In genomic region chr1:62728926-62729325, GRCm38 (mm10) we compare ENCODE assay signal across 15 mouse cellular contexts. TPM values are rescaled to one million over a fixed set of nuclear protein-coding genes. Genes with fewer than 3 reads are reported as not detected.
A peak's percentile ranks its signal among the peaks of the same experiment; 100 is the strongest.
DNase-seq lines count a peak whose midpoint lies in the region; ATAC-seq and TF ChIP-seq lines count a peak whose summit lies in the region.
"Had no signal": no experiment of that assay in that cellular context is flagged by ENCODE, and none has a peak within 500 bp of the region (broad histone marks: within the 10 kb centered on the region; RNA-seq: fewer than 3 reads in every experiment).

No protein-coding gene starts in this region.

- no peak for DNase-seq in lung, postnatal 36 days
- DNase-seq in embryonic facial prominence, embryonic 10.5 days (ENCODE audit: low spot score), result no peak
- DNase-seq in urinary bladder, postnatal 36 days (ENCODE audit: low spot score in 2 of 2), result no peak
- DNase-seq: cerebellum, adult 2 months; heart, postnatal 14 days; kidney, adult 8-10 months; lung, postnatal 14 days; thymus, postnatal 25 days had no signal

- H3K4me2 ChIP-seq in hindbrain, embryonic 13.5 days, result no peak overlapping the region
- H3K4me2 ChIP-seq in hindbrain, embryonic 16.5 days (ENCODE audit: low read length), result no peak overlapping the region
- no peak overlapping the region for H3K4me2 ChIP-seq in lung, embryonic 15.5 days
- 0 out of 2 replicates have a peak overlapping the region, but pooled peaks have one; percentile 9 for H3K4me2 ChIP-seq in intestine, postnatal 0 days (replicated peaks; ENCODE audit: low read depth)
- H3K4me2 ChIP-seq: forebrain, embryonic 12.5 days; limb, embryonic 13.5 days; midbrain, embryonic 13.5 days had no signal

- H3K9me3 ChIP-seq in hindbrain, embryonic 13.5 days, result no peaks in the 10 kb centered on the region
- no peaks in the 10 kb centered on the region for H3K9me3 ChIP-seq in hindbrain, embryonic 16.5 days (ENCODE audit: control insufficient read depth, low read length)
- H3K9me3 ChIP-seq in lung, embryonic 15.5 days, result no peaks in the 10 kb centered on the region
- H3K9me3 ChIP-seq in embryonic facial prominence, embryonic 10.5 days, result no peaks in the 10 kb centered on the region
- no peaks in the 10 kb centered on the region for H3K9me3 ChIP-seq in intestine, postnatal 0 days (ENCODE audit: control insufficient read depth)
- H3K9me3 ChIP-seq: forebrain, embryonic 12.5 days; limb, embryonic 13.5 days; midbrain, embryonic 13.5 days had no signal

- 0 out of 2 replicates have a peak, but pooled peaks cover 2% of the 10 kb centered on the region for H3K27me3 ChIP-seq in hindbrain, embryonic 13.5 days
- no peaks in the 10 kb centered on the region for H3K27me3 ChIP-seq in hindbrain, embryonic 16.5 days (replicated peaks; ENCODE audit: control insufficient read depth, insufficient read depth, low read length)
- no peaks in the 10 kb centered on the region for H3K27me3 ChIP-seq in lung, embryonic 15.5 days
- no peaks in the 10 kb centered on the region for H3K27me3 ChIP-seq in embryonic facial prominence, embryonic 10.5 days (replicated peaks; ENCODE audit: low read depth, poor library complexity, severe bottlenecking)
- H3K27me3 ChIP-seq in intestine, postnatal 0 days (replicated peaks; ENCODE audit: control insufficient read depth, insufficient read depth, low read length), result no peaks in the 10 kb centered on the region
- H3K27me3 ChIP-seq: forebrain, embryonic 12.5 days; limb, embryonic 13.5 days had no signal

- peak overlapping the region; percentile 40; the same call in 1 of the 2 replicates for H3K27ac ChIP-seq in hindbrain, embryonic 13.5 days
- no peak overlapping the region for H3K27ac ChIP-seq in hindbrain, embryonic 16.5 days (ENCODE audit: low read depth, low read length)
- H3K27ac ChIP-seq in lung, embryonic 15.5 days, result 0 out of 2 replicates have a peak overlapping the region, but pooled peaks have one; percentile 62
- H3K27ac ChIP-seq in embryonic facial prominence, embryonic 10.5 days (replicated peaks), result peak overlapping the region; percentile 19; the same call in 1 of the 2 replicates
- 0 out of 2 replicates have a peak overlapping the region, but pooled peaks have one; percentile 21 for H3K27ac ChIP-seq in intestine, postnatal 0 days (ENCODE audit: low read depth, low read length)
- H3K27ac ChIP-seq: forebrain, embryonic 12.5 days; limb, embryonic 13.5 days; midbrain, embryonic 13.5 days had no signal

- 74% methylated on average over 9 of the region's 9 CpGs for WGBS in hindbrain, embryonic 13.5 days
- WGBS in hindbrain, embryonic 16.5 days, result 69% methylated on average over 9 of the region's 9 CpGs
- WGBS in lung, embryonic 15.5 days, result 82% methylated on average over 9 of the region's 9 CpGs
- WGBS in embryonic facial prominence, embryonic 10.5 days, result 75% methylated on average over 9 of the region's 9 CpGs
- 80% methylated on average over 9 of the region's 9 CpGs for WGBS in intestine, postnatal 0 days

- TF ChIP-seq CTCF in intestine, postnatal 0 days (IDR thresholded peaks at IDR 0.05; ENCODE audit: low read depth), result no peak

- H3K9ac ChIP-seq in hindbrain, embryonic 13.5 days, result 0 out of 2 replicates have a peak overlapping the region, but pooled peaks have one; percentile 29
- no peak overlapping the region for H3K9ac ChIP-seq in hindbrain, embryonic 16.5 days (ENCODE audit: low read depth, low read length)
- no peak overlapping the region for H3K9ac ChIP-seq in lung, embryonic 15.5 days
- H3K9ac ChIP-seq in intestine, postnatal 0 days (ENCODE audit: low read depth, low read length), result no peak overlapping the region
- H3K9ac ChIP-seq: forebrain, embryonic 12.5 days; limb, embryonic 13.5 days; midbrain, embryonic 13.5 days had no signal

- peaks cover 7% of the 10 kb centered on the region for H3K36me3 ChIP-seq in hindbrain, embryonic 13.5 days
- no peaks in the 10 kb centered on the region for H3K36me3 ChIP-seq in hindbrain, embryonic 16.5 days (ENCODE audit: control insufficient read depth, insufficient read depth, low read length)
- H3K36me3 ChIP-seq in lung, embryonic 15.5 days, result no peaks in the 10 kb centered on the region
- H3K36me3 ChIP-seq in embryonic facial prominence, embryonic 10.5 days (replicated peaks), result peaks cover 10% of the 10 kb centered on the region; the same call in 1 of the 2 replicates
- H3K36me3 ChIP-seq in intestine, postnatal 0 days (ENCODE audit: control insufficient read depth, insufficient read depth), result 0 out of 2 replicates have a peak, but pooled peaks cover 4% of the 10 kb centered on the region
- H3K36me3 ChIP-seq: forebrain, embryonic 12.5 days had no signal

- no peak for ATAC-seq in hindbrain, embryonic 13.5 days (ENCODE audit: low FRiP score)
- ATAC-seq in hindbrain, embryonic 16.5 days, result no peak
- ATAC-seq in lung, embryonic 15.5 days (ENCODE audit: borderline replicate concordance, extremely low read depth, low FRiP score, low TSS enrichment), result no peak
- ATAC-seq in intestine, postnatal 0 days, result no peak
- ATAC-seq: midbrain, embryonic 13.5 days had no signal

- H3K4me3 ChIP-seq in hindbrain, embryonic 13.5 days, result no peak overlapping the region
- no peak overlapping the region for H3K4me3 ChIP-seq in hindbrain, embryonic 16.5 days (ENCODE audit: low read length)
- no peak overlapping the region for H3K4me3 ChIP-seq in lung, embryonic 15.5 days
- no peak overlapping the region for H3K4me3 ChIP-seq in embryonic facial prominence, embryonic 10.5 days
- no peak overlapping the region for H3K4me3 ChIP-seq in intestine, postnatal 0 days (ENCODE audit: low read depth, low read length)
- H3K4me3 ChIP-seq: forebrain, embryonic 12.5 days; limb, embryonic 13.5 days; midbrain, embryonic 13.5 days had no signal

- peaks cover 39% of the 10 kb centered on the region for H3K4me1 ChIP-seq in hindbrain, embryonic 13.5 days (replicated peaks)
- peaks cover 4% of the 10 kb centered on the region; the same call in 1 of the 2 replicates for H3K4me1 ChIP-seq in hindbrain, embryonic 16.5 days (ENCODE audit: control insufficient read depth, insufficient read depth, low read depth, low read length)
- peaks cover 38% of the 10 kb centered on the region for H3K4me1 ChIP-seq in lung, embryonic 15.5 days
- peaks cover 53% of the 10 kb centered on the region for H3K4me1 ChIP-seq in embryonic facial prominence, embryonic 10.5 days
- no peaks in the 10 kb centered on the region for H3K4me1 ChIP-seq in intestine, postnatal 0 days (replicated peaks; ENCODE audit: control insufficient read depth, insufficient read depth, low read length)

RNA-seq across cellular contexts. Expression of gene Nrp2, which starts 25.8 kb away (rescaled TPM):
- 34.8 and 35.7 TPM in 2 replicates for polyA plus RNA-seq in hindbrain, embryonic 13.5 days (2015; fragmentation: Nextera tagmentation; extraction: Ambion mirVana)
- 22.7 and 31.5 TPM in 2 replicates for polyA plus RNA-seq in hindbrain, embryonic 16.5 days (2015; fragmentation: Nextera tagmentation; extraction: Ambion mirVana)
- polyA plus RNA-seq in lung, embryonic 15.5 days (2015; fragmentation: Nextera tagmentation; extraction: Ambion mirVana), result 11.5 and 12.4 TPM in 2 replicates
- polyA plus RNA-seq in embryonic facial prominence, embryonic 10.5 days (2016; fragmentation: Nextera tagmentation; extraction: Ambion mirVana), result 20.5 and 21.4 TPM in 2 replicates
- polyA plus RNA-seq in intestine, postnatal 0 days (2015; fragmentation: Nextera tagmentation; extraction: Ambion mirVana), result 11.7 and 12.7 TPM in 2 replicates
